Mouse (Mus musculus) hematopoietic stem cell, adult 5-6 weeks (primary cell): ENCODE data around the gene Retreg3. TPM values are rescaled to one million over a fixed set of nuclear protein-coding genes. Genes with fewer than 3 reads are reported as not detected.

Experiments used
- ATAC-seq, 2 experiments: fragments of 125-278 bp in 1 of 2; replicated peaks in 1 of 2; 2 replicates each; pipeline ENCODE4 v1.8.0; 2016 to 2017; ENCODE audit warnings: inconsistent platforms in 2 of 2, mild to moderate bottlenecking in 2 of 2, moderate number of reproducible peaks in 2 of 2, low read depth in 1 of 2, moderate TSS enrichment in 1 of 2; ENCODE audit not compliant: low FRiP score in 2 of 2, poor library complexity in 2 of 2, severe bottlenecking in 2 of 2, insufficient read depth in 1 of 2, low TSS enrichment in 1 of 2
- total RNA-seq: library from RNA; stranded (forward); fragments of 172-1452, 232-1000 nt; gene quantifications from 2 replicates; pipeline ENCODE4 v1.2.3, GENCODE M21; 2017

The Retreg3 gene
- total RNA-seq, 1 experiment from 2014 or later, result 30.9 TPM

GRCm38 (mm10) chr11:101050359-101050758 is 69.3 kb downstream of the Retreg3 start:
- no peak for ATAC-seq

- ATAC-seq, result no peak
These were observed 72.2 kb downstream of the Retreg3 start for GRCm38 (mm10) chr11:101047502-101047901.

- no peak for ATAC-seq
These were observed 73.3 kb downstream of the Retreg3 start for GRCm38 (mm10) chr11:101046440-101046839.

Other genes with a start within 250 kb of the Retreg3 start
- gene Stat3, start 180.4 kb downstream of the Retreg3 start, total RNA-seq, result 108 and 135 TPM in 2 replicates
- gene Cavin1, start 149.0 kb downstream of the Retreg3 start, total RNA-seq, result 9.8 and 13.4 TPM in 2 replicates
- 7.5 and 32.6 TPM in 2 replicates for gene Atp6v0a1, start 110.4 kb downstream of the Retreg3 start, total RNA-seq
- gene Naglu, start 49.9 kb downstream of the Retreg3 start, total RNA-seq, result 16.4 and 20.6 TPM in 2 replicates
- not detected in 2 replicates for gene Hsd17b1, start 41.5 kb downstream of the Retreg3 start, total RNA-seq
- gene Coasy, start 37.3 kb downstream of the Retreg3 start, total RNA-seq, result 20.0 and 21.7 TPM in 2 replicates
- gene Mlx, start 32.6 kb downstream of the Retreg3 start, total RNA-seq, result 36.5 and 57.0 TPM in 2 replicates
- 34.5 and 60.5 TPM in 2 replicates for gene Psmc3ip, start 24.5 kb downstream of the Retreg3 start, total RNA-seq
- 30.0 and 47.4 TPM in 2 replicates for gene Tubg1, start within 50 bp of the Retreg3 start, total RNA-seq
- not detected in 2 replicates for gene Tubg2, start 36.0 kb upstream of the Retreg3 start, total RNA-seq
- 0.31 TPM in 1 of 2 replicates, not detected in the other for gene Cntnap1, start 50.6 kb upstream of the Retreg3 start, total RNA-seq
- gene Plekhh3, start 51.5 kb upstream of the Retreg3 start, total RNA-seq, result 0.50 TPM in 1 of 2 replicates, not detected in the other
- not detected in 2 replicates for gene Ccr10, start 55.5 kb upstream of the Retreg3 start, total RNA-seq
- gene Ezh1, start 106.6 kb upstream of the Retreg3 start, total RNA-seq, result 38.1 and 45.0 TPM in 2 replicates
- 6.9 TPM in 1 of 2 replicates, not detected in the other for gene Ramp2, start 126.1 kb upstream of the Retreg3 start, total RNA-seq
- gene Vps25, start 133.8 kb upstream of the Retreg3 start, total RNA-seq, result 55.0 and 59.3 TPM in 2 replicates
- 0.63 TPM in 1 of 2 replicates, not detected in the other for gene Wnk4, start 140.7 kb upstream of the Retreg3 start, total RNA-seq
- 1.3 and 2.4 TPM in 2 replicates for gene Cntd1, start 159.1 kb upstream of the Retreg3 start, total RNA-seq
- gene Coa3, start 159.2 kb upstream of the Retreg3 start, total RNA-seq, result 24.6 and 33.0 TPM in 2 replicates
- 139 and 177 TPM in 2 replicates for gene Becn1, start 182.4 kb upstream of the Retreg3 start, total RNA-seq
- gene Psme3, start 196.3 kb upstream of the Retreg3 start, total RNA-seq, result 101 and 128 TPM in 2 replicates
- gene Aoc2, start 205.2 kb upstream of the Retreg3 start, total RNA-seq, result 1.1 and 2.6 TPM in 2 replicates
- gene Aoc3, start 210.7 kb upstream of the Retreg3 start, total RNA-seq, result 0.10 TPM in 1 of 2 replicates, not detected in the other
- not detected in 2 replicates for gene G6pc, start 247.7 kb upstream of the Retreg3 start, total RNA-seq